Mouse (Mus musculus): Measurements from ENCODE around the gene Rdh16f1. TPM values are rescaled to one million over a fixed set of nuclear protein-coding genes. Genes with fewer than 3 reads are reported as not detected.
A peak's percentile ranks its signal among the peaks of the same experiment; 100 is the strongest.

Gene Rdh16f1
- polyA plus RNA-seq, 1 experiment from 2014 or later: not detected

GRCm38 (mm10) chr10:127734434-127734833 is 25.2 kb upstream of the Rdh16f1 start:
- peaks cover 9% of the 10 kb centered on the region for H3K4me1 ChIP-seq (replicated peaks)
- no peak for ATAC-seq (ENCODE audit: insufficient number of reproducible peaks, low FRiP score)
- no peak overlapping the region for H3K4me2 ChIP-seq
- 21% methylated on average over 5 of the region's 5 CpGs for WGBS
- H3K36me3 ChIP-seq: no peaks in the 10 kb centered on the region
- no peak overlapping the region for H3K27ac ChIP-seq (ENCODE audit: poor library complexity, severe bottlenecking)
- no peaks in the 10 kb centered on the region for H3K9me3 ChIP-seq (replicated peaks)
- H3K9ac ChIP-seq: no peak overlapping the region
- H3K27me3 ChIP-seq (replicated peaks): 0 out of 2 replicates have a peak, but pooled peaks cover 4% of the 10 kb centered on the region
- no peak overlapping the region for H3K4me3 ChIP-seq

- H3K4me1 ChIP-seq (replicated peaks): peaks cover 14% of the 10 kb centered on the region
- H3K27ac ChIP-seq (ENCODE audit: poor library complexity, severe bottlenecking): no peak overlapping the region
- no peak overlapping the region for H3K4me2 ChIP-seq
- H3K4me3 ChIP-seq: no peak overlapping the region
- WGBS: 76% methylated on average over 2 of the region's 2 CpGs
- no peaks in the 10 kb centered on the region for H3K9me3 ChIP-seq (replicated peaks)
- peaks cover under 1% of the 10 kb centered on the region for H3K36me3 ChIP-seq
- H3K27me3 ChIP-seq (replicated peaks): no peaks in the 10 kb centered on the region
- ATAC-seq (ENCODE audit: insufficient number of reproducible peaks, low FRiP score): no peak
- no peak overlapping the region for H3K9ac ChIP-seq
Measured at GRCm38 (mm10) chr10:127736266-127736665, 23.3 kb upstream of the Rdh16f1 start.

GRCm38 (mm10) chr10:127736916-127737315 is 22.7 kb upstream of the Rdh16f1 start:
- no peak for ATAC-seq (ENCODE audit: insufficient number of reproducible peaks, low FRiP score)
- H3K4me1 ChIP-seq (replicated peaks): peaks cover 14% of the 10 kb centered on the region
- H3K9ac ChIP-seq: no peak overlapping the region
- no peak overlapping the region for H3K4me2 ChIP-seq
- H3K9me3 ChIP-seq (replicated peaks): no peaks in the 10 kb centered on the region
- WGBS: 48% methylated on average over 4 of the region's 4 CpGs
- no peaks in the 10 kb centered on the region for H3K27me3 ChIP-seq (replicated peaks)
- H3K36me3 ChIP-seq: peaks cover 7% of the 10 kb centered on the region
- H3K4me3 ChIP-seq: no peak overlapping the region
- no peak overlapping the region for H3K27ac ChIP-seq (ENCODE audit: poor library complexity, severe bottlenecking)

- WGBS: 30% methylated on average over 2 of the region's 2 CpGs
- no peak overlapping the region for H3K9ac ChIP-seq
- no peak overlapping the region for H3K4me3 ChIP-seq
- H3K27me3 ChIP-seq (replicated peaks): no peaks in the 10 kb centered on the region
- H3K4me2 ChIP-seq: no peak overlapping the region
- no peak overlapping the region for H3K27ac ChIP-seq (ENCODE audit: poor library complexity, severe bottlenecking)
- peaks cover 14% of the 10 kb centered on the region for H3K36me3 ChIP-seq
- ATAC-seq (ENCODE audit: insufficient number of reproducible peaks, low FRiP score): no peak
- no peaks in the 10 kb centered on the region for H3K9me3 ChIP-seq (replicated peaks)
- H3K4me1 ChIP-seq (replicated peaks): peaks cover 14% of the 10 kb centered on the region
Measured at GRCm38 (mm10) chr10:127737552-127737951, 22.0 kb upstream of the Rdh16f1 start.

GRCm38 (mm10) chr10:127738151-127738882 is 21.3 kb upstream of the Rdh16f1 start:
- Histone ChIP-seq H3K27ac (ENCODE audit: poor library complexity, severe bottlenecking) (no peak overlapping the region), H3K9ac (no peak overlapping the region)
- WGBS: 32% methylated on average over 13 of the region's 13 CpGs

GRCm38 (mm10) chr10:127739083-127739660 is 20.4 kb upstream of the Rdh16f1 start, which contains the start of gene Zbtb39:
Gene Zbtb39 (plus strand): TSS chr10:127739538.
- Histone ChIP-seq H3K36me3 (peaks cover 30% of the 10 kb centered on the region), H3K4me3 (peak within 1 kb of the TSS; percentile 99), H3K9ac (peak within 1 kb of the TSS; percentile 99), H3K27me3 (replicated peaks) (no peaks in the 10 kb centered on the region), H3K4me1 (replicated peaks) (peaks cover 14% of the 10 kb centered on the region), H3K9me3 (replicated peaks) (no peaks in the 10 kb centered on the region), H3K27ac (ENCODE audit: poor library complexity, severe bottlenecking) (peak within 1 kb of the TSS; percentile 74), H3K4me2 (peak within 1 kb of the TSS; percentile 77)
- 2% methylated on average over 55 of the region's 61 CpGs for WGBS
- ATAC-seq (ENCODE audit: insufficient number of reproducible peaks, low FRiP score): peak; percentile 84

More at GRCm38 (mm10) chr10:127738151-127738882, 21.3 kb upstream of the Rdh16f1 start:
- Histone ChIP-seq H3K36me3 (peaks cover 21% of the 10 kb centered on the region), H3K27me3 (replicated peaks) (no peaks in the 10 kb centered on the region), H3K9me3 (replicated peaks) (no peaks in the 10 kb centered on the region), H3K4me3 (peak overlapping the region; percentile 99; the same call in 1 of the 2 replicates), H3K4me1 (replicated peaks) (peaks cover 14% of the 10 kb centered on the region), H3K4me2 (peak overlapping the region; percentile 77)
- 0 out of 2 replicates have a peak, but pooled peaks have one; percentile 31 for ATAC-seq (ENCODE audit: insufficient number of reproducible peaks, low FRiP score)

- under 1% methylated on average over 50 of the region's 55 CpGs for WGBS
- peak overlapping the region; percentile 74 for H3K27ac ChIP-seq (ENCODE audit: poor library complexity, severe bottlenecking)
- peaks cover 14% of the 10 kb centered on the region for H3K4me1 ChIP-seq (replicated peaks)
- peak overlapping the region; percentile 99 for H3K9ac ChIP-seq
- no peaks in the 10 kb centered on the region for H3K9me3 ChIP-seq (replicated peaks)
- peak overlapping the region; percentile 77 for H3K4me2 ChIP-seq
- H3K27me3 ChIP-seq (replicated peaks): no peaks in the 10 kb centered on the region
- ATAC-seq (ENCODE audit: insufficient number of reproducible peaks, low FRiP score): peak; percentile 63
- peaks cover 35% of the 10 kb centered on the region for H3K36me3 ChIP-seq
- H3K4me3 ChIP-seq: peak overlapping the region; percentile 99
Measured at GRCm38 (mm10) chr10:127739661-127740161, 19.9 kb upstream of the Rdh16f1 start.

- 67% methylated on average over 5 of the region's 5 CpGs for WGBS
- Histone ChIP-seq H3K27me3 (replicated peaks) (no peaks in the 10 kb centered on the region), H3K27ac (ENCODE audit: poor library complexity, severe bottlenecking) (no peak overlapping the region), H3K4me2 (no peak overlapping the region), H3K4me3 (no peak overlapping the region), H3K9ac (no peak overlapping the region), H3K36me3 (peaks cover 68% of the 10 kb centered on the region), H3K9me3 (replicated peaks) (no peaks in the 10 kb centered on the region), H3K4me1 (replicated peaks) (peaks cover 29% of the 10 kb centered on the region)
- ATAC-seq (ENCODE audit: insufficient number of reproducible peaks, low FRiP score): no peak
Measured at GRCm38 (mm10) chr10:127744661-127745060, 14.9 kb upstream of the Rdh16f1 start.

- WGBS: 68% methylated on average over 5 of the region's 5 CpGs
- Histone ChIP-seq H3K9me3 (replicated peaks) (no peaks in the 10 kb centered on the region), H3K9ac (no peak overlapping the region), H3K4me2 (no peak overlapping the region), H3K4me3 (no peak overlapping the region), H3K36me3 (peaks cover 71% of the 10 kb centered on the region), H3K4me1 (replicated peaks) (peaks cover 31% of the 10 kb centered on the region), H3K27ac (ENCODE audit: poor library complexity, severe bottlenecking) (no peak overlapping the region), H3K27me3 (replicated peaks) (no peaks in the 10 kb centered on the region)
- ATAC-seq (ENCODE audit: insufficient number of reproducible peaks, low FRiP score): no peak
Measured at GRCm38 (mm10) chr10:127745886-127746285, 13.7 kb upstream of the Rdh16f1 start.

- Histone ChIP-seq H3K9ac (peak overlapping the region; percentile 44; the same call in 1 of the 2 replicates), H3K27me3 (replicated peaks) (no peaks in the 10 kb centered on the region), H3K36me3 (peaks cover 60% of the 10 kb centered on the region), H3K4me3 (peak overlapping the region; percentile 48; the same call in 1 of the 2 replicates), H3K9me3 (replicated peaks) (no peaks in the 10 kb centered on the region), H3K27ac (ENCODE audit: poor library complexity, severe bottlenecking) (peak overlapping the region; percentile 45), H3K4me2 (peak overlapping the region; percentile 61), H3K4me1 (replicated peaks) (peaks cover 31% of the 10 kb centered on the region)
- WGBS: 70% methylated on average over 8 of the region's 8 CpGs
- ATAC-seq (ENCODE audit: insufficient number of reproducible peaks, low FRiP score): no peak
Measured at GRCm38 (mm10) chr10:127747254-127747653, 12.3 kb upstream of the Rdh16f1 start.

All from heart, embryonic 12.5 days (tissue).